Mouse (Mus musculus): ENCODE measurements around the gene Ppp2r3a. TPM values are rescaled to one million over a fixed set of nuclear protein-coding genes. Genes with fewer than 3 reads are reported as not detected.
A peak's percentile ranks its signal among the peaks of the same experiment; 100 is the strongest.

The Ppp2r3a gene
- polyA plus RNA-seq, 1 experiment from 2014 or later, result 2.6 TPM

DNA sequence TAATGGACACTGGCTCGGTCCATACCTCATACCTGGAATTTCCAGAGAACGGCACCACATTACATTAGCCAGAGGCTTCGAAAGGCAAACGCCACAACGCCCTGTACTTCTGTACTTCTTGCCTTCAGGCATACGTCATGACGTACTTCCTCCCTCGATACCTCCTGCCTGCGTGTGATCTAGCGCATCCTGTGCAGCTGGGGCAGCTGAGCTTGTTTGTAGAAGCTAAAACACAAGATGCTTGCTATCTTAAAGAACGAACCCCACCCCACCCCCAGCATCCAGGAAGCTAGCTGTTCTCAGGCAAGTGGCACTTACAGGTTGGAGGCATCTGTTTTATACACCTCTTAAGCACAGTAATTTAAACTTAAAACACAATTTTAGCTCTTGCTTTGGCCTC lies 190.6 kb downstream of the Ppp2r3a start:
- ATAC-seq, result no peak
- H3K9ac ChIP-seq (replicated peaks), result no peak overlapping the region

DNA sequence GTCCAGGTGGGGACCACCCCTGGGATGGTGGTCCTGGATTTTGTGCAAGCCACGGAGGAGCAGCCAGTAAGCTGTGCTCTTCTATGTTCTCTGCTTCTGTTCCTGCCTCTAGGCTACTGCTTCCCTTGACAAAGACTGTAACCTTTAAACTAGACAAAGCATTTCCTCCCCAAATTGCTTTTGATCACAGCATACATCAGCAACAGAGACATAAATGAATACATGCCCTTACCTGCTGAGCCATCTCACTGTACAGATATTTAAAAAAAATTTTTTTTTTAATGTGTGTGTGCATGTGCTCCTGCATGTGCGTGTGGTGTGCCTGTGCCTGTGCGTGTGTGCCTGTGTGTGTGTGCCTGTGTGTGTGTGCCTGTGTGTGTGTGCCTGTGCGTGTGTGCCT lies 194.4 kb downstream of the Ppp2r3a start:
- Histone ChIP-seq H3K27ac (ENCODE audit: low read depth) (no peak overlapping the region), H3K36me3 (replicated peaks; ENCODE audit: insufficient read depth, low read length) (no peaks in the 10 kb centered on the region), H3K4me1 (ENCODE audit: insufficient read depth) (peaks cover 3% of the 10 kb centered on the region; the same call in 1 of the 2 replicates), H3K9me3 (ENCODE audit: low read length) (no peaks in the 10 kb centered on the region), H3K4me2 (ENCODE audit: low read depth, low read length) (no peak overlapping the region), H3K9ac (replicated peaks) (no peak overlapping the region), H3K27me3 (ENCODE audit: insufficient read depth, low read length) (no peaks in the 10 kb centered on the region), H3K4me3 (ENCODE audit: low read depth, low read length) (no peak overlapping the region)
- DNase-seq (no peak), ATAC-seq (no peak)
- TF ChIP-seq CTCF (IDR thresholded peaks at IDR 0.05; ENCODE audit: low read depth), result no peak
- TF ChIP-seq EP300 (IDR thresholded peaks at IDR 0.05; ENCODE audit: low read depth), result no peak
- 94% methylated on average over 4 of the region's 4 CpGs for WGBS (ENCODE audit: insufficient replicate concordance)

More for the DNA sequence above, 190.6 kb downstream of the Ppp2r3a start:
- Histone ChIP-seq H3K4me3 (ENCODE audit: low read depth, low read length) (no peak overlapping the region), H3K36me3 (replicated peaks; ENCODE audit: insufficient read depth, low read length) (no peaks in the 10 kb centered on the region), H3K27ac (ENCODE audit: low read depth) (no peak overlapping the region), H3K9me3 (ENCODE audit: low read length) (no peaks in the 10 kb centered on the region), H3K4me1 (ENCODE audit: insufficient read depth) (peaks cover 3% of the 10 kb centered on the region; the same call in 1 of the 2 replicates), H3K27me3 (ENCODE audit: insufficient read depth, low read length) (no peaks in the 10 kb centered on the region), H3K4me2 (ENCODE audit: low read depth, low read length) (no peak overlapping the region)
- WGBS (ENCODE audit: insufficient replicate concordance), result 50% methylated on average over 11 of the region's 11 CpGs
- TF ChIP-seq EP300 (IDR thresholded peaks at IDR 0.05; ENCODE audit: low read depth) (no peak), CTCF (IDR thresholded peaks at IDR 0.05; ENCODE audit: low read depth) (no peak)
- DNase-seq, result peak; percentile 27

Other genes with a start within 250 kb of the Ppp2r3a start
- gene Pccb, start 216.9 kb downstream of the Ppp2r3a start, polyA plus RNA-seq (2015; fragmentation: Nextera tagmentation; extraction: Ambion mirVana), result 14.2 and 15.6 TPM in 2 replicates
- 2.2 and 2.4 TPM in 2 replicates for gene Msl2, start 177.7 kb downstream of the Ppp2r3a start, polyA plus RNA-seq (2015; fragmentation: Nextera tagmentation; extraction: Ambion mirVana)